Mouse (Mus musculus): ENCODE data around the gene Fam169b. TPM values are rescaled to one million over a fixed set of nuclear protein-coding genes. Genes with fewer than 3 reads are reported as not detected.

The Fam169b gene
- polyA plus RNA-seq, 1 experiment from 2014 or later = 0.33 TPM

GRCm38 (mm10) chr7:68245681-68246080 lies 28.0 kb upstream of the Fam169b start:
- 47% methylated on average over 4 of the region's 4 CpGs for WGBS
- no peak overlapping the region for H3K9ac ChIP-seq
- H3K27me3 ChIP-seq (replicated peaks) = no peaks in the 10 kb centered on the region
- no peak overlapping the region for H3K4me3 ChIP-seq
- no peak overlapping the region for H3K27ac ChIP-seq
- no peaks in the 10 kb centered on the region for H3K36me3 ChIP-seq
- no peak for ATAC-seq (ENCODE audit: low FRiP score, low read depth)
- no peak overlapping the region for H3K4me2 ChIP-seq (replicated peaks)
- H3K9me3 ChIP-seq = 0 out of 2 replicates have a peak, but pooled peaks cover 3% of the 10 kb centered on the region
- H3K4me1 ChIP-seq = no peaks in the 10 kb centered on the region

- H3K27me3 ChIP-seq (replicated peaks) = no peaks in the 10 kb centered on the region
Observed at GRCm38 (mm10) chr7:68246249-68246648, 27.4 kb upstream of the Fam169b start.

GRCm38 (mm10) chr7:68250411-68250810 lies 23.2 kb upstream of the Fam169b start:
- H3K27me3 ChIP-seq (replicated peaks) = no peaks in the 10 kb centered on the region
- 78% methylated on average over 1 of the region's 1 CpGs for WGBS
- H3K9ac ChIP-seq = no peak overlapping the region
- no peak for ATAC-seq (ENCODE audit: low FRiP score, low read depth)
- H3K27ac ChIP-seq = no peak overlapping the region
- H3K36me3 ChIP-seq = no peaks in the 10 kb centered on the region
- H3K4me1 ChIP-seq = no peaks in the 10 kb centered on the region
- no peak overlapping the region for H3K4me3 ChIP-seq
- 0 out of 2 replicates have a peak, but pooled peaks cover 3% of the 10 kb centered on the region for H3K9me3 ChIP-seq
- H3K4me2 ChIP-seq (replicated peaks) = no peak overlapping the region

More at GRCm38 (mm10) chr7:68246249-68246648, 27.4 kb upstream of the Fam169b start:
- 0 out of 2 replicates have a peak, but pooled peaks cover 3% of the 10 kb centered on the region for H3K9me3 ChIP-seq
- H3K9ac ChIP-seq = no peak overlapping the region
- no peak overlapping the region for H3K27ac ChIP-seq
- H3K36me3 ChIP-seq = no peaks in the 10 kb centered on the region
- no peak overlapping the region for H3K4me3 ChIP-seq
- ATAC-seq (ENCODE audit: low FRiP score, low read depth) = no peak
- no peaks in the 10 kb centered on the region for H3K4me1 ChIP-seq
- 68% methylated on average over 8 of the region's 8 CpGs for WGBS
- no peak overlapping the region for H3K4me2 ChIP-seq (replicated peaks)

GRCm38 (mm10) chr7:68250902-68251301 lies 22.7 kb upstream of the Fam169b start:
- Histone ChIP-seq H3K9ac (no peak overlapping the region), H3K27ac (no peak overlapping the region), H3K27me3 (replicated peaks) (no peaks in the 10 kb centered on the region), H3K4me1 (no peaks in the 10 kb centered on the region), H3K4me2 (replicated peaks) (no peak overlapping the region), H3K36me3 (no peaks in the 10 kb centered on the region), H3K4me3 (no peak overlapping the region), H3K9me3 (0 out of 2 replicates have a peak, but pooled peaks cover 3% of the 10 kb centered on the region)
- WGBS = 89% methylated on average over 3 of the region's 3 CpGs
- no peak for ATAC-seq (ENCODE audit: low FRiP score, low read depth)

- H3K4me1 ChIP-seq = no peaks in the 10 kb centered on the region
- H3K4me2 ChIP-seq (replicated peaks) = no peak overlapping the region
- H3K27ac ChIP-seq = no peak overlapping the region
- H3K4me3 ChIP-seq = no peak overlapping the region
- ATAC-seq (ENCODE audit: low FRiP score, low read depth) = no peak
- no peaks in the 10 kb centered on the region for H3K36me3 ChIP-seq
- H3K27me3 ChIP-seq (replicated peaks) = no peaks in the 10 kb centered on the region
- H3K9me3 ChIP-seq = no peaks in the 10 kb centered on the region
- 84% methylated on average over 2 of the region's 2 CpGs for WGBS
- no peak overlapping the region for H3K9ac ChIP-seq
Observed at GRCm38 (mm10) chr7:68257767-68258166, 15.9 kb upstream of the Fam169b start.

- WGBS = 88% methylated on average over 17 of the region's 17 CpGs
- no peak for ATAC-seq (ENCODE audit: low FRiP score, low read depth)
- no peak overlapping the region for H3K27ac ChIP-seq
Observed at GRCm38 (mm10) chr7:68258326-68259150, 15.1 kb upstream of the Fam169b start.

GRCm38 (mm10) chr7:68259523-68260081 lies 14.0 kb upstream of the Fam169b start:
- Histone ChIP-seq H3K27me3 (replicated peaks) (peaks cover 4% of the 10 kb centered on the region), H3K4me1 (peaks cover 9% of the 10 kb centered on the region), H3K4me2 (replicated peaks) (no peak overlapping the region), H3K27ac (no peak overlapping the region), H3K4me3 (no peak overlapping the region), H3K36me3 (no peaks in the 10 kb centered on the region), H3K9me3 (no peaks in the 10 kb centered on the region), H3K9ac (no peak overlapping the region)
- ATAC-seq (ENCODE audit: low FRiP score, low read depth) = no peak
- 84% methylated on average over 6 of the region's 6 CpGs for WGBS

More at GRCm38 (mm10) chr7:68258326-68259150, 15.1 kb upstream of the Fam169b start:
- no peak overlapping the region for H3K4me2 ChIP-seq (replicated peaks)
- H3K9me3 ChIP-seq = no peaks in the 10 kb centered on the region
- H3K27me3 ChIP-seq (replicated peaks) = peaks cover 3% of the 10 kb centered on the region; the same call in 1 of the 2 replicates
- no peaks in the 10 kb centered on the region for H3K36me3 ChIP-seq
- 0 out of 2 replicates have a peak, but pooled peaks cover under 1% of the 10 kb centered on the region for H3K4me1 ChIP-seq
- H3K9ac ChIP-seq = no peak overlapping the region
- no peak overlapping the region for H3K4me3 ChIP-seq

- Histone ChIP-seq H3K4me1 (peaks cover 18% of the 10 kb centered on the region), H3K9me3 (no peaks in the 10 kb centered on the region), H3K27me3 (replicated peaks) (peaks cover 6% of the 10 kb centered on the region), H3K27ac (no peak overlapping the region), H3K36me3 (no peaks in the 10 kb centered on the region), H3K9ac (no peak overlapping the region), H3K4me3 (no peak overlapping the region), H3K4me2 (replicated peaks) (no peak overlapping the region)
- ATAC-seq (ENCODE audit: low FRiP score, low read depth) = no peak
- WGBS = 50% methylated on average over 8 of the region's 8 CpGs
Observed at GRCm38 (mm10) chr7:68262612-68263200, 10.9 kb upstream of the Fam169b start.

- Histone ChIP-seq H3K9me3 (no peaks in the 10 kb centered on the region), H3K9ac (no peak overlapping the region), H3K27me3 (replicated peaks) (peaks cover 6% of the 10 kb centered on the region), H3K4me1 (peaks cover 18% of the 10 kb centered on the region), H3K36me3 (no peaks in the 10 kb centered on the region), H3K27ac (no peak overlapping the region), H3K4me2 (replicated peaks) (peak overlapping the region; percentile 58), H3K4me3 (no peak overlapping the region; the same call in 1 of the 2 replicates)
- no peak for ATAC-seq (ENCODE audit: low FRiP score, low read depth)
- WGBS = 56% methylated on average over 8 of the region's 8 CpGs
Observed at GRCm38 (mm10) chr7:68263346-68264027, 10.2 kb upstream of the Fam169b start.

- Histone ChIP-seq H3K36me3 (no peaks in the 10 kb centered on the region), H3K27me3 (replicated peaks) (peaks cover 6% of the 10 kb centered on the region), H3K4me1 (peaks cover 18% of the 10 kb centered on the region), H3K27ac (no peak within 1 kb of the TSS), H3K9me3 (no peaks in the 10 kb centered on the region), H3K4me3 (no peak within 1 kb of the TSS; the same call in 1 of the 2 replicates), H3K9ac (no peak within 1 kb of the TSS), H3K4me2 (replicated peaks) (peak within 1 kb of the TSS; percentile 58)
- WGBS = 6% methylated on average over 25 of the region's 25 CpGs
- 0 out of 2 replicates have a peak, but pooled peaks have one; percentile 57 for ATAC-seq (ENCODE audit: low FRiP score, low read depth)
Observed at GRCm38 (mm10) chr7:68264028-68264453, 9.6 kb upstream of the Fam169b start, which contains the start of gene Pgpep1l. Gene Pgpep1l (minus strand): TSS chr7:68264233.

- Histone ChIP-seq H3K27ac (no peak overlapping the region), H3K27me3 (replicated peaks) (peaks cover 6% of the 10 kb centered on the region), H3K4me3 (no peak overlapping the region), H3K9ac (no peak overlapping the region), H3K9me3 (no peaks in the 10 kb centered on the region), H3K4me2 (replicated peaks) (peak overlapping the region; percentile 58), H3K4me1 (peaks cover 18% of the 10 kb centered on the region), H3K36me3 (no peaks in the 10 kb centered on the region)
- ATAC-seq (ENCODE audit: low FRiP score, low read depth) = no peak
- 13% methylated on average over 14 of the region's 14 CpGs for WGBS
Observed at GRCm38 (mm10) chr7:68264531-68264930, 9.1 kb upstream of the Fam169b start.

Data from neural tube, embryonic 12.5 days (tissue).